Mouse (Mus musculus) bone marrow, adult 2 months (tissue): Measurements from ENCODE around the gene Armc7.

Experiments used
- CTCF ChIP-seq: fragments of 200-500 bp; IDR thresholded peaks from 2 replicates; pipeline ENCODE4 v1.5.1; 2011; ENCODE audit warnings: low read length, control low read depth; ENCODE audit not compliant: control insufficient read depth, insufficient read depth
- POLR2A ChIP-seq: fragments of 200-500 bp; IDR thresholded peaks from 2 replicates; pipeline ENCODE4 v1.6.1; 2011; ENCODE audit warnings: low read depth, mild to moderate bottlenecking, control low read depth, low read length, borderline replicate concordance; ENCODE audit not compliant: control insufficient read depth

- TF ChIP-seq CTCF (no peak), POLR2A (no peak)
Observed at GRCm38 (mm10) chr11:115490441-115491355, 15.2 kb downstream of the Armc7 start.
